Mouse (Mus musculus) cortical plate, adult 2 months (tissue): Measurements from ENCODE around the gene Alg9.

Experiments
- CTCF ChIP-seq: fragments of 200-500 bp; IDR thresholded peaks from 2 replicates; pipeline ENCODE4 v1.5.1; 2011; ENCODE audit warnings: mild to moderate bottlenecking, control low read depth, low read length; ENCODE audit not compliant: insufficient read depth; ENCODE audit errors: extremely low read depth
- POLR2A ChIP-seq: fragments of 200-500 bp; IDR thresholded peaks from 2 replicates; pipeline ENCODE4 v1.6.1; 2011; ENCODE audit warnings: mild to moderate bottlenecking, low read length, control low read depth; ENCODE audit not compliant: insufficient read depth; ENCODE audit errors: extremely low read depth

DNA sequence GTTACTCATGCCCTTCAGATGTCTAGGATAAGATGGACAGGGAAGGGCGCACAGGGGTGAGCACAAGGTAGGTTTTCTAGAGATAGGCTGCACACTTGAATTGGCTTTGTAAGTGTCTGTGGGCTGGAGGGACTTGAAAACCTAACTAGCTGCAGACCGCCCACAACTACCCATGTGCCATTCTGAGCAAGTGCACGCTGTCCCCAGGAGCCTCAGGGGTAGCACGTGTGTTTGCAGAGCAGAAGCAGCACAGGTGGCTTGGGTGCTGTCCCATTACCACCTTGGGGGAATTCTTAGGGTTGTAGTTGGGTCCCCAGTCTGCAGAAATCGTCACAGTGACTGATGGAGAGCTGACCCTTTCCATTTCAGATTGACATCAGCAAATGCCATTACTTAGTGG lies 47.4 kb downstream of the Alg9 start:
- TF ChIP-seq POLR2A, result no peak
- no peak for TF ChIP-seq CTCF
